Mouse (Mus musculus) skeletal muscle tissue, adult 2 months (tissue): ENCODE results near the gene Ssh2.
"Not testable (repeated sequence)": the region's sequence is repeated elsewhere in the genome, so short reads cannot be mapped to it uniquely, and the experiment has no call there.

Source experiments
- DNase-seq: peaks from one replicate; pipeline ENCODE4 v3.0.0-alpha.2; 2012; ENCODE audit warnings: low read depth, low spot score

The Ssh2 gene

DNA sequence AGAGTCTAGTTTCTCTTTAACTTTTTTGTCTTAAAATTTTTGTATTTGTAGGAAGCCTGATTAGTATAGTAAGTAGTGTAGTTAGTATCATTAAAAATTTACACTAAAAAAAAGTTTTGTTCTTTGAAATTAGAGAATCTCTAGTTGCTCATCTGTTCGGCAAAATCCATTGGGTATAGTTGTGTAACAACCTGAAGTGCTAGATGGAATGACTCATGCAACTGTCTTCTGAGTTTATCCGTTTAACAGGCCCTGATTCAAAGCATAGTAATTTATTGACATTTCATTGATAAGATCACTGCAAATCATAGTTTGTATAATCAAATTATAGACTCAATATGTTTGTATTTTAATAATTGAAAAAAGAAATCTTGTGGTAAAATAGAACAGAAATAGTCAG lies 14.7 kb downstream of the Ssh2 start:
- no peak for DNase-seq

DNA sequence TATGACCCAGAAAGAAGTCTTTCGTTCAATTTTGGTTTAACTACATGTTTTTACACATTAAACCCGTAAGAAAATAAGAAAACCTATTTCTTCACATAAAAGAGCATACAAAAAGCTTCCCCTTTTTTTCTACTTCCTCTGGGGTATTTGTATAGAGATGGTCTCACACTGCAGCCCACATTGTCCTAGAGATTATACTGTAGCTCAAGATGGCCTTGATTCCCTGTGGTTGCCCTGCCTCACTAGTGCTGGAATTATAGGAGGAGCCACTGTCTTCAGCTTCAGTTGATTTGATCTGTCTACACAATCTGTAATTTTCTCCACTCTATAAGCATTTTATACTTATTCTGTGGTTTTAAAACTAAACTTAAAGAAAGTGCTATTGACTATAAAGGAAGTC lies 15.4 kb downstream of the Ssh2 start:
- DNase-seq = no peak

DNA sequence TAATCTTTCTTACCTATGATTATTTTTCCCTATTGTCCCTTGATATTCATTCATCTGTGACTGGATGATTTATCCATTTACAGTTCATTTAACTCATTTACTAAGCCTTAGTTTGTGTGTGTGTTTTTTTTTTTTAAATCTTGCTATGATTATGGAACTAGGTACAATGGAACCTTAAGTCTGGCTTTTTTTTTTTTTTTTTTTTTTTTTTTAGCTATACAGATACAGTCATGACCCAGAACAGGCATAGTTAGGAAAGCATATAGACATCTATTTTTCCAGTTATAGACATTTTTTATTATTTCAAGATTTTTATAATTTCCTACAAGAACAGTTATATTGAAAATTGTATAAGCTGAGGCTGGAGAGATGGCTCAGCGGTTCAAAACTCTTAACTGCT lies 19.2 kb downstream of the Ssh2 start:
- DNase-seq = no peak

DNA sequence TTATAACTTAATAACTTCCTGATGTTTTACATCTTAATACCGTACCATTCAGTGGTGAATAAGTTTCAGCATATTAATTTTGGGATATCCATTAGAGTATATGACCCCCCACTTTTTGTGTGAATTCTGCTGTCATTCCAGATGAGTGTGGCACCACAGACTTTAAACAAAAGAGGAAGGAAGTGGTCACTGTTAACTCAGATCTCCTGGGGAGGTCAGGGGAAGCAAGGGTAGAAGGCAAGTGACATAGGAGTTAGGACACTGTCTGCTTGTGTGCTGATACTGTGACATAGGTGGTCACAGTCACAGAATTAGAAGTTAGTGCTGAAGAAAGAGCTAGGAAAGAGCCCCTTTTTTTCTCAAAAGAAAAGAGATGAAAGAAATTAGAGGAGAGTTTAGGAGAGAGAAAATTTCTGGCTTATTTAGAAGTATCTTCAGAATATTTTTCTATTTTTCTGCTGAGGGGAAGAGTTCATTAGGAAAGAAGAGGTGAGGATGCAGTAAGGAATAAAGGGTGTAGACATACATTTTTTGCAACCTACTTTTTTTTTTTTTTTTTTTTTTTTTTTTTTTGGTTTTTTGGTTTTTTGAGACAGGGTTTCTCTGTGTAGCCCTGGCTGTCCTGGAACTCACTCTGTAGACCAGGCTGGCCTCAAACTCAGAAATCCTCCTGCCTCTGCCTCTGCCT lies 23.7 kb downstream of the Ssh2 start:
- DNase-seq = no peak

DNA sequence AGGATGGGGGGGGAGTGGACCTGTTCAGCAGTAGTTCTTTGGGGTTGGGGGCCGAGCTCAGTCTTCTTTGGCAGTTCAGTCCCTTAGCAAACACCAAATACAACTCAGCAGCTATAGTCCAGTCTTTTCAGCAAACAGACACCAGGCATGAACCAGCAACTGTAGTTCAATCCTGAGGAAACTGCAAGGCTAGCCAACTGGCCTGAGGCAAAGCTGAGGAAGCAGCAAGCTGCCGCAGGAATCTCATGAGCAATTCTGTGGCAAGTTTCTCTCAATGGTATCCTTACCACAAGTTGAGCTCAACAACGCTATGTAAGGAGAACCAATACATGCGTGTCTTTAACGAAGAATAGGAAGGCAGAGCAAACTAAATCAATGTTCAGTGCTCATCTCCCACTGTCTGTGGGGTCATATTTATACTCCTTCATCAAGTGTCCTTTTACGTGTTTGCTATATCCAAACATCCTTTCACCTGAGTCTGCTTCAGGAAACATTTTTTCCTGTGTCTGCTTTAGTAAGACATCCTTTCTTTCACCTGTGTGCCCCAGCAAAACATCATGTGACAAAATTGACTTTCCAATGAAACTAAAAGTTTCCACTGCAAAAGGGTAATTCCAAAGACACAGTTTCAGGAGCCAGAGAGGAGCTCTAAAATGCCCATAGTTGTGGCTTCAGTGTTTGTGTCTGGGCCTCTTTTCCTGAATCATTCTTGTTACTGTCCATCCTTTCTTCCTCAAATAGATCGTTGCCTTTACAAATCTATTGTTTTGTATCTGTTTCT lies 24.6 kb downstream of the Ssh2 start:
- no peak for DNase-seq

DNA sequence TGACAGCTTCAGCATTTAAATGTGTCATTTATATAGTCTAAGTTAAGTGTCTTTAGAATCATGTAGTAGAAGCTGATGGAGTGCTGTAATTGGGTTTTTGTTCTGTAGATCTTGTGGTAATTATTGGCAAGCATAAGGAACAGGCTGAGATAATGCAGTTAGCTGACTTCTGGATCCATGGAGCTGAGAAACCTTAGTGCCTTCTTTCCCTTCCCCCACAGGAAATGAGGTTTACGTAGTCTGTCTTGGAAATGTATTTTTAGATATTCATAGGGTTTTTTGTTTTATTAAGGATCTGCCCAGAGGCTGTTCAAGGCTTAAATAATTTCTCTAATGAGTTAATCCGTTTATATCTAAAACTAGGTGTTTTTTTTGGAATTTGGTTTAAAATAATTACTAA lies 26.8 kb downstream of the Ssh2 start:
- no peak for DNase-seq

DNA sequence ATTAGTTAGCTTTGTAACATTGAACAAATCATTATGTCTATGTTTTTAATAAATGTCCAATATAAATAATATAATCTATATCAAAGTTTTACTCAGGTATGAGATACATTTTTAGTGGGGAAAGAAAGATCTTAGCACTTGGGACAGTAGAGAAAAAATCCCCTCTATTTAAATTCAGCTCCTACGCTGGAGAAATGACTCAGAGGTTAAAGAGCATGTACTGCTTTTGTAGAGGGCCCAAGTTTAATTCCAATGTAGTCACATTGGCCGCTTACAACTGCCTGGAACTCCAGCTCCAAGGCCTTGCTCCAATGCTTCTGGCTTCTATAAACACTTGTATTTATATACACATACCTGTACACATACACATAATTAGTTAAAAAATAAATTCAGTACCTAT lies 36.7 kb downstream of the Ssh2 start:
- DNase-seq = no peak

DNA sequence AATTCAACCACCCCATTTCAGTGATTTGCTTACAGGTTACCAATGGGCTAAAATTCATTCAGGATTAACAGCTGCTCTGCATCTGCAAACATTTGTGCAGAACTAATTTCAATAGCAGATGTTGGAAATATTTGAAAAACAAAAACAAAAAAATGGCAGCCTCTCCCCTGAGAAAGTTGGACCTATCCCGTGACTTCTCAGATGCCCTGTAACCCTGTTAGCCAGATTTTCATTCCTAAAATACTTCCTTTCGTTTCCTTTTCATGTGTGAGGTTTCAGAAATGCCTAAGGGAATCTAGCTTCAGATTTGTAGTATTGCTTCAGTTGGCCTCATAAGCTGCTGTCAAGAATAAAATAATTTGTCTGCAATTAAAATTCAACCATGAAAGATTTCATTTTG lies 43.4 kb downstream of the Ssh2 start:
- peak; percentile 44 for DNase-seq

DNA sequence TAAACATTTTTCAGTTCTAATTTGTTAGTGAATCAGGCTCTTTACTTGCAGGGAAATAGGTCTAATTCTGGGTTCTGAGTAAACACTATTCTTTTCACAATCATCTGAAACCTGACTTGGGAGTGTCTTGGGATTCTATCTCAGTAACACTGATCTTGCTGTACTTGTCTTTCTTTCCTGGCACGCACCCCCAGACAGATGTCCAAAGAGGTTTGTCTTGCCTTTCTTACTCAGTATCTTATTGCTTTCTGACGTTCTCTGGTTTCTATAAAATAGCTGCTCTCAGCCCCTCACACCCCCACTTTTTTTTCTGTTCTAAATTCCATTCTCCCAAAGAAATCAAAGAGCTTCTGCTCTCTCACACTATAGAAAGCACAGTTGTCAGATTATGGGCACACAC lies 51.3 kb downstream of the Ssh2 start:
- DNase-seq = no peak

DNA sequence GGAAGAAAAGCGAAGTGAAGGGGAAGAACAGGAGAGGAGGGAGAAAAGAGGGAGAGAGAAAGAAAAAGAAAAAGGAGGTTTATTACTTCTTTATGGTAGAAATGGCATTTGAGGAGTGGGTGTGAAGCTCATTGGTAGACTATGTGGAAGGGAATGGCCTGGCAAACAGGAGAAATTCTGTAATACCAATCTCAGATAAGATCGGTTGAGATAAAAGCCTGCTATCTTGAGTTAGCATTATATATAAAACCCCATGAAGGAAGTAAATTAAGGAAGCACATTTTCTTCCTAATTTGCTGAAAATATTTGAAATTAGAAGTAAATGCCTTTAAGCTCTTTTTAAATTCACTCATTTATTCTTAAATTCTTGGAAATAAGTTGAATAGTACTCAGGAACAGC lies 59.9 kb downstream of the Ssh2 start:
- no peak for DNase-seq

DNA sequence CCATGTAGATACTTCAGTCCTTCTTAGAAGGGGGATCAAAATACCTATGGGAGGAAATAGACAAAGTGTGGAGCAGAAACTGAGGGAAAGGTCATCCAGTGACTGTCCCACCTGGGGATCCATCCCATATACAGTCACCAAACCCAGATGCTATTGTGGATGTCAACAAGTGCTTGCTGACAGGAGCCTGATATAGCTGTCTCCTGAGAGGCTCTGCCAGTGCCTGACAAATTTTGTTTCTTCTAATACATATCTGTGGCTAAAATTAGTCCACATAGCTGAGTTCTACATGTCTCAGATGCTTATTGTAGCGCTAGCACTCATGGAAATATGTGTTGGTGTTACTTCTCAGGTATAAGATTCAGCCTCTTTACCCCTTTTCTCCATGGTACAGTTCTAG lies 62.5 kb downstream of the Ssh2 start:
- not testable (repeated sequence) for DNase-seq

DNA sequence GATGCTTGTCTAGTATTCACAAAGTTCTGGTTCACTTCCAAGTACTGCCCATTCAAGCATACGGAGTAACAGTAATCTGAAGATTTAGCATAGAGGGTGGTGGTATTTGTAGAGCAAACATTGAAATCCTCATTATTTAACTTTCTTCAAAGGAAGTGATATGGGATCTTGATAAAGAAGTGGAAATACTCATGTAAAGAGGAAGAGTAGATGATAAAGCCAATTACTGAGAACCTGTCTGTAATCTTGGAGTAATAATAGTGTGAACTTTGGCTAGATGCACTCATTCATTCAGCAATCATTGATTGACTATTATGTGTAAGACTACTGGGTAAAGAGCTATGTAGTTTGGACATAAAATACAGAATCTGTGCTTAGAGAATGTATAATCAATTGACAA lies 64.1 kb downstream of the Ssh2 start:
- no peak for DNase-seq

DNA sequence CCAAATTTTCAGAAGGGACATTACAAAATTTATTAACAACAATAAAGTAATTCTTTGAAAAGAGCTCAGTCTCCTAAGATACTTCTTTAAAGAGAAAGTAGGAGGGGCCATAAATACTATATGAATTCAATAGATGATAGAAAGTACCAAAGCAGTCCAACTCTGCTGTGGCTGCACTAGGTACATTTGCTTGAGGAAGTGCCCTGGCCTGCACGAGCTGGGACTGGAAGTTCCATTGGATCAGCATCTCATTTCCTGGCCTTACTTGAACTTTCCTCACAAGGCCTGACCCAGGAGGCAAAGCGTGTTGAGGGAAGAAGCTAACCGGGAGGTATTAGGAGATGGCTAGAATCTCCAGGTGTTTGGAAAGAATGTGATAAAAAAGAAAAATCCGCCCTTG lies 75.4 kb downstream of the Ssh2 start:
- no peak for DNase-seq

DNA sequence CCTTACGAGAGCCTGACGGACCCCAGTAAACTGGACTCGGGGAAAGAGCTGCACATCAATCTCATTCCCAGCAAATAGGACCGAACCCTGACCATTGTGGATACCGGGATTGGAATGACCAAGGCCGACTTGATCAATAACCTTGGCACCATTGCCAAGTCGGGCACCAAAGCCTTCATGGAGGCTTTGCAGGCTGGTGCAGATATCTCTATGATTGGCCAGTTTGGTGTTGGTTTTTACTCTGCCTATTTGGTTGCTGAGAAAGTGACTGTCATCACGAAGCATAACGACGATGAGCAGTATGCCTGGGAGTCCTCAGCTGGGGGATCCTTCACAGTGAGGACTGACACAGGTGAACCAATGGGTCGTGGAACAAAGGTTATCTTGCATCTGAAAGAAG lies 77.6 kb downstream of the Ssh2 start:
- DNase-seq = not testable (repeated sequence)

DNA sequence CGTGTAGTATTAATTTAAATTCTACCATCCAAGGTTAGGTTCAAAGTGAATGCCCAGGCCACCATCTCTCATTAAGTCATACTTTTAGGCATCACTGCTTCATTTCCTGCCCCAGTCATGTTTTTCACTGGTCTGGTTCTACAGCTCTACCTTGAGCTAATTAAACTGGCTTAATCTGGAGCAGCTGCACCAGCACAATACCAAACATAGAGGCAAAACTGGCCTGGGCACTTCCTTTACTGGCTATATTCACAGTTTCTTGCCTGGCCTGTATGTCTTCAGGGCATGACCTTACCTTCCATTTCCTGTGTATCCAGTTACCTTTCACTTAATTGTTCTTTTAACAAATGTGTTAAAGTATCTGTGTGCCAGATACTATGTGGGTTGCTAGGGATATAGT lies 81.2 kb downstream of the Ssh2 start:
- no peak for DNase-seq

DNA sequence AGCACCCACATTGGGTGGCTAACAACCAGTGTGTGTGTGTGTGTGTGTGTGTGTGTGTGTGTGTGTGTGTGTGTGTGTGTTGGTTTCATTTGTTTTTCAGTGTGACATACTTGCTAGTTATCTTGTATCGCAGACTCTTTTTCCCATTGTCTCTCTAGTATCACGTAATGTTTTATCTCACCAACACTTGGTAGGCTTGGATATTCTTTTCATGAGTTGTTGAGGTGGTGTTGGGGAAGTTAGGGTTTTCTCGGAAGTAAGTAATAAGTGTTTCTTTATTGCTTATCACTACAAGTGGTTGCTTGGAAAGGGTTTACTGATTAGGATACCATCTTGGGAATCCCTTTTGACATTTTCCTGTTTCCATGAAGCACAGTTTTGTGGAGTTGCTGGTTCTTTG lies 91.1 kb downstream of the Ssh2 start:
- DNase-seq = no peak

DNA sequence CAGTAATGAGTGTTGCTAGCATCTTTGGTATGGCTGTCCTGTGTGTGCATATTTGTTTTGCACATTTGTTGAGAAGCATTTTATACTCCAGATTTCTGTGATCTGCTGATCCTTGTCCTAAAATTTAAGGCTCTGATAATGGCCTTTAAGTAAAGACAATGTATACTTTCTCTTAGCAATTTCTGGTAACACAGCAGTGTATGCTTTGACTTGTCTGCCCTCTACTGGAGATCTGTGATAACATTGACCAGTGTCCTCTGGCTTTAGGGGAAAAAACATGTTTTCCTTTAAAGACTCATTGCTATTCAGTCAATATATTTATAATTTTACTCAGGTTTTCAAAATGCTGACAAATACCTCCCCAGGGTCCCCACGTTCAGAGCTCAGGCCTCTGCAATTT lies 92.4 kb downstream of the Ssh2 start:
- DNase-seq = peak; percentile 11

DNA sequence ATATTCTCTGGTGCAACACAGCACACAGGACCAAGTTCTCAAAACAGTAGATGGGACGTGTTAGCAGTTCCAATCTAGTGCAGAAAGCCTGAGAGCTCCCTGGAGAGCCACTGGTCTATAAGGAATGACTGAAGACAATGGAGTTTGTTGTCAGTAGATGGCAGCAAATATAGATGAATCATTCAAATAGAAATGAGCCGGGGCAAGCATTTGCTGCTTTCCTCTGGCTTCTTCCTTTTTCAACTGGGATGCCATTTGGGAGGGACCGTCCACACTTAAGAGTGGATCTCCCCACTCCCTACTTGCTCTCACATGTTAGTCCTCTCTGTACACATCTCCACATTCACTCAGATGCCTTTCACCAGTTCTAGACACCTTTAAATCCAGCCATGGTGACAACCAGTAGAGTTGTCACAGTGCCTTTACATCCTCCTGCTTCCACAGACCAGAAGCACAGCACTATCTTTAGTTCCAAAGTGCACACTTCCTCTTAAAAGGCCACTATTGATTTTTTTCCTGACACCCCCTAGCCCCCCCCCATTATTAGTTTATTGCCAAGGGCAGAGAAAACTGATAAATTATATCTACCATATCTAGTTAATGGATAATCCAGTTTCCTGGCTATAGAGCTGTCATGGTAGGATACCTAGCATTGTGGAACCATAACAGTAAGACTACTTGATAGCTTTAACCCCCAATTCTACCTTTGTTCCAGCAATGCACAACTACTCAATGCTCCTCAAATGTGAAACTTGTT lies 101.8 kb downstream of the Ssh2 start:
- peak; percentile 36 for DNase-seq

DNA sequence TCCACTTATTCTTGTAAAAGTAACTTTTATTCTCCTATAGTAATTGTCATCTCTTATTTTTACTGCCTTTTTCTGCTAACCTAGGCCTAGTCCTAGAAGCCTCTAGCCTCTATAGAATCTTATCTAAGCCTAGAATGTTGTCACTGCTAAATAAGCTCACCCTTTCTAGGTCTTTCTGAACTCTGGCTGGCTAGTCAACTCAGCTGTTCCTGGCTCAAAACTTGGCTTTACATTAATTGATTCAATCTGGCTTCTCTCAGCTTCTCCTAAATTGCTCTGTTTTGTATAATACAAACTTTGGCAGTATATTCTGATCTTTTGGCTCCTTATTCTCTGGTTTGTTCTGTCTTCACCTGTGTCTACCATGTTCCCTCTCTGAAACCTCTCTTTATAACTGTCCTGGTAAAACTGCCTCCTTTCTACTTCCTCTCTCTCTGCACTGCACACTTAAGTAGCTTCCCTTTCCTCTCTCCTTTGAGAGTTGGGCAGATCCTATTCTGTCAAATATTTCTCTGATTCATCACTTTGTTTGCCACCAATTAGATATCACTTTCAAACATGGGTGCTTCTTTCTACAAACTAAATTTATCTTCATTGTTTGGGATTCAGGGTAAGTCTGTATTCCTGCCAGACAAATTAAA lies 102.5 kb downstream of the Ssh2 start:
- DNase-seq = no peak

DNA sequence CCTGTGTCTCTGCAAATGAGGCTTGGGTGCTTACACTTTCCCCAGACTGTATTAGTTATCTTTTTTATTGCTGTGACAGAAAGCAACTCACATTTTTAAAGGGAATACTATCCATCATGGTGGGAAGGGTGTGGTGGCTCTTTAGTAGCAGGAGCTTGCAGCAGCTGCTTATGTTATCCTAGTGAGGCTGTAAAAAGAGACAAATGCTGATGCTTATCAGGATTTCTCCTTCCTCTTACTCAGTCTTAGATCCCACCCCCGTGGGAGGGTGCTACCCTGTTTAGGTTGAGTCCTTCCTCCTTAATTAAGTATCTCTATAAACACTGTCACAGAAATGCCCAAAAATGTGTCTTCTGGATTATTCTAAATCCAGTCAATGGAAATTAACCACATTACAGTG lies 105.1 kb downstream of the Ssh2 start:
- no peak for DNase-seq

DNA sequence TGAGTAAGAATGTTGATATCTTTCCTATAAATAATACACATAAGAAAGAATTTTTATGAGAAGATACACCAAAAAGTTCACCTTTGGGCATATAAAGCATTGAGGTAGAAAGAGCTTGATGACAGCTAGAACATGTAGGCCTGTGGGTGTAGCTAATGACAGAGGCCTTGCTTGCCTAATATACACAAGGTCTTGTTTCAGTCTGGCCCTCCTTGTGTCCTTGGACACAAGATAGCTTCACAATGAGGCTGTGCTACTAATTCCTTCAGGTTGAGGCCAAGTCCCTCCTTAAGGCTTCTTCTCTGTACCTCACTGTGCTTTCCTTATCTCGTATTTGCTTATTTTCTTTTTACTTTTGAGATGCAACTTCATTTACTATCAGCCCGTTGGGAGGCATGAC lies 114.4 kb downstream of the Ssh2 start:
- DNase-seq = peak; percentile 54

DNA sequence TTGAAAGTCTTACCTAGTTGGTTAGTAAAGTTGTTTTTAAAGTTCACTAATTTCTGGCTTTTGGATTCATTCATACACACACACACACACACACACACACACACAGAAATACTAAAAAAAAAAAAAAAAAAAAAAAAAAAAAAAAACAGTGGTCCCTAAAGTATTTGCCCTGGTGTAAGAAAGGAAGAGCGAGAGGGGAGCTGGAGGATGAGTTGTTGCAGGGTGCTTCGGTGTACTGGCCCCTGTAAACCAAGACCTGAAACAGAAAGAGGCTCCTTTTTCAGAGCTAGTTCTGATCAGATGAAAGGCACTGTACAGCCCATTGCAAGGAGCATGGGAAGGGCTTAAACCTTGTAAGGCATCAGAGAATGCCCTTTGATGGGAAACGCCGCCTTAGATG lies 131.2 kb downstream of the Ssh2 start:
- no peak for DNase-seq
